Mouse (Mus musculus): ENCODE data around the gene Rgl1.

- TF ChIP-seq POLR2A (IDR thresholded peaks at IDR 0.05; ENCODE audit: control insufficient read depth, extremely low read depth, insufficient read depth, low read length, poor library complexity) (no peak), CTCF (IDR thresholded peaks at IDR 0.05; ENCODE audit: borderline replicate concordance, control insufficient read depth, extremely low read depth, insufficient read depth, low read length, poor library complexity) (no peak)
These were observed 187.2 kb downstream of the Rgl1 start for GRCm38 (mm10) chr1:152578944-152579343.
